Mouse (Mus musculus) telencephalon, adult 2 months (tissue): Measurements from ENCODE around the gene Cntfr.
A peak's percentile ranks its signal among the peaks of the same experiment; 100 is the strongest.

ENCODE experiments used
- DNase-seq: peaks from one replicate; pipeline ENCODE4 v3.0.0-alpha.2; 2011; ENCODE audit warnings: low read depth, low spot score

The Cntfr gene

GRCm38 (mm10) chr4:41614156-41614555 lies 82.7 kb downstream of the Cntfr start:
- peak; percentile 47 for DNase-seq

GRCm38 (mm10) chr4:41612166-41612565 lies 84.7 kb downstream of the Cntfr start:
- no peak for DNase-seq

GRCm38 (mm10) chr4:41610594-41610980 lies 86.3 kb downstream of the Cntfr start:
- DNase-seq, result no peak

DNA sequence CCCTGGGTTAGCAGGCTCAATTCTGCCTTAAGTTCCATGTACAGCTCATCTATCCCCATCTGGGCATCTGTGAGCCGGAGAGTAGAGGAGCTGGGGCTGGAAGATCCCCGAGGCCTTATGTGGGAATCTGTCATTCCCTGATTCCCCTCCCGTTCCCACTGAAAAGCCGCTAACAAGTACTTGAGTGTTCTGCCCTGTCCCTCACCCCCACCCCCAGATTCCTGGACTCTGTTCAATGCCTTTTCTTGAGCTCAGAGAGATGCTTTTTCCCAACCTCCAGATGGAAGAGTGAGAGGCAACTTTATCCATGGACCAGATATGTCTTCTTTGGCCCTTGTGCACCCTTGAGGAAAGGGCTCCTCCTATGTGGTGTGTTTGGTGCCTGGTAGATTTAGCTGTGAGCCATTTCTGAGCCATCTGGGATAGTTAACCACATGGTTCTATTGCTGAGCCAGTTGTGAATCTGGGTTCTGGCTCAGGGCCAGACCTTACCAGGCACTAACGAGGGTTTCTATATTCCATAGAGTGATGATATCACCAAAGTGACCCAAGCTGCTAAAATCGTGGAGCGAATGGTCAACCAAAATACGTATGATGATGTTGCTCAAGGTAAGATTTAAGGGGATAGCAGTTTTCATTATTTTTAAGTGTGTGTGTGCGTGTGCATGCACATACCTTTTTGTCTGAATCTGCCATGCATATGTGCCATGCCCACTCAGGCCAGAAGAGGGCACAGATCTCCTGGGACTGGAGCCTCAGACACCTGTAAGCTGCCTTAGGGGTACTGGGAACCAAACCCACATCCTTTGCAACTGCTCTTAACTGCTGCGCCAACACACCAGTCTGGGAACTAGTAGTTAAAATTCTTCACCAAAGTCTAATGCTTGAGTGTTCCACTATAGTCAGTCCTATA lies 87.0 kb downstream of the Cntfr start:
- DNase-seq, result no peak
